Mouse (Mus musculus) liver, embryonic 15.5 days (tissue): ENCODE measurements around the gene Nkx2-3. TPM values are rescaled to one million over a fixed set of nuclear protein-coding genes. Genes with fewer than 3 reads are reported as not detected.

ENCODE experiments used
- ATAC-seq: fragments of 200-750 bp; cut with Nextera tagmentation; 2 replicates; pipeline ENCODE4 v1.8.0; 2017; ENCODE audit warnings: moderate number of reproducible peaks, mild to moderate bottlenecking, moderate library complexity; ENCODE audit not compliant: insufficient read depth
- H3K27ac ChIP-seq: fragments of 300-500 bp; sonication (generic); replicated peaks from 2 replicates; pipeline ENCODE4 v1.5.1; 2015; ENCODE audit warnings: mild to moderate bottlenecking, inconsistent platforms
- H3K27me3 ChIP-seq: fragments of 300-500 bp; sonication (generic); 2 replicates; pipeline ENCODE4 v1.6.1; 2015; ENCODE audit warnings: mild to moderate bottlenecking, inconsistent platforms
- H3K36me3 ChIP-seq: fragments of 300-500 bp; sonication (generic); replicated peaks from 2 replicates; pipeline ENCODE4 v1.6.1; 2015; ENCODE audit warnings: moderate library complexity, mild to moderate bottlenecking, inconsistent platforms
- H3K4me1 ChIP-seq: fragments of 300-500 bp; sonication (generic); replicated peaks from 2 replicates; pipeline ENCODE4 v1.6.1; 2015; ENCODE audit warnings: inconsistent platforms
- H3K4me2 ChIP-seq: fragments of 300-500 bp; sonication (generic); 2 replicates; pipeline ENCODE4 v1.6.1; 2015; ENCODE audit warnings: moderate library complexity, mild to moderate bottlenecking, inconsistent platforms
- H3K4me3 ChIP-seq: fragments of 300-500 bp; sonication (generic); replicated peaks from 2 replicates; pipeline ENCODE4 v1.5.1; 2015; ENCODE audit warnings: mild to moderate bottlenecking, inconsistent platforms
- H3K9ac ChIP-seq: fragments of 300-500 bp; sonication (generic); 2 replicates; pipeline ENCODE4 v1.6.1; 2015; ENCODE audit warnings: moderate library complexity, mild to moderate bottlenecking, inconsistent platforms
- H3K9me3 ChIP-seq: fragments of 300-500 bp; sonication (generic); replicated peaks from 2 replicates; pipeline ENCODE4 v1.6.1; 2016; ENCODE audit warnings: inconsistent platforms
- WGBS: fragments of 180-500 bp; shearing (Covaris S2); methylation state at CpG from one replicate; pipeline ENCODE4 v1.1.7; 2015; ENCODE audit warnings: mixed read lengths; ENCODE audit not compliant: insufficient replicate concordance; 5-methylcytosine and 5-hydroxymethylcytosine counted together
- polyA plus RNA-seq: library from polyadenylated mRNA; unstranded; fragments of >200 nt; fragmentation: Nextera tagmentation; extraction: Ambion mirVana; gene quantifications from 2 replicates; pipeline ENCODE4 v1.2.1, GENCODE M21; 2015

Gene Nkx2-3
- polyA plus RNA-seq, 1 experiment from 2014 or later = 0.14 TPM

DNA sequence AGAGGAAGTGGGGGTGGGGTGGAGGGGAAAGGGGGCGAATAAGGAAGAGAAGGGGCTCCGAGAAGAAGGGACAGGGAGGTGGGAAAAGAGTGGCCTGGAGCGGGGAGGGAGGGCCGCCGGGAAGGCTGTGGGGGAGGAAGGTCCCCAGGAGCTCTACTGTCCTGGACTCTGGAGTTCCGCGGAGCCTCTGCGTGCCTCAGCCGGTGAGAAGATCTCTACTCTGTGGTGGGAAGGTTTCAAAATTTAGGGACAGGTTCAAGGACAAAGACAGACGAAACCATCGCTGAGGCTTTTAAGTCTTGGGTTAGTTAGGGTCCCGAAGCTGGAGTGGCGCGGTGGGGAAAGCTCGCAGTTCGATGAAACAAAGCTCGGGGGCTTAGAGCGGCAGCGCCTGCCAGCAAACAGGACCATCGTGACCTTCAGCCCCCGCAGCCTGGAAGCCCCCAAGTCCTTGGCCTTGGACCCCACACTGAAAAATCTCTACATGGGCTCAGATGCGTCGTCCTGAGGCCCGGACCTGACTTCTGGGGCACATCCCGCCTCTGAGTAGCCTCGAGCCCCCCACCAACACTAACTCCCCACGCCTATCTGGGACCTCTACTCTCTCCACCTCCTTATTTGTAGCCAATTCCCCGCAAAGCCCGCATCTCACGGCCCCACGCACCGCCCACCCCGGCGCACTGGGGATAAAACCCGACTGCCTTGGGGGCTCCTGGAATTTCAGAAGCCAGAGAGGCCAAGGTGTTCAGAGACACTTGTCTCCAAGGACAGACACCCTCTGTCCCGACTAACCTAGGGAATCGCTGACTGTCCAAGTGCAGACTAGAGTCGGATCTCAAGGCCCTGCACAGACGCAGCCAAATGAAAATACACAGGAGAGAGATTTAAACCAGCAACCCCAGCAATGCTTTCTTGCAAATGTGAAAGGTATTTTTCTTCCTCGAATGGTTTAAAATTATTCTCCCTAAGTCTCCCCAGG lies 5.3 kb upstream of the Nkx2-3 start:
- Histone ChIP-seq H3K27ac (no peak overlapping the region), H3K4me3 (no peak overlapping the region), H3K27me3 (peaks cover 99% of the 10 kb centered on the region), H3K4me1 (peaks cover under 1% of the 10 kb centered on the region; the same call in 1 of the 2 replicates), H3K9ac (no peak overlapping the region), H3K9me3 (no peaks in the 10 kb centered on the region), H3K36me3 (no peaks in the 10 kb centered on the region), H3K4me2 (no peak overlapping the region; the same call in 1 of the 2 replicates)
- no peak for ATAC-seq
- WGBS = 1% methylated on average over 40 of the region's 40 CpGs

DNA sequence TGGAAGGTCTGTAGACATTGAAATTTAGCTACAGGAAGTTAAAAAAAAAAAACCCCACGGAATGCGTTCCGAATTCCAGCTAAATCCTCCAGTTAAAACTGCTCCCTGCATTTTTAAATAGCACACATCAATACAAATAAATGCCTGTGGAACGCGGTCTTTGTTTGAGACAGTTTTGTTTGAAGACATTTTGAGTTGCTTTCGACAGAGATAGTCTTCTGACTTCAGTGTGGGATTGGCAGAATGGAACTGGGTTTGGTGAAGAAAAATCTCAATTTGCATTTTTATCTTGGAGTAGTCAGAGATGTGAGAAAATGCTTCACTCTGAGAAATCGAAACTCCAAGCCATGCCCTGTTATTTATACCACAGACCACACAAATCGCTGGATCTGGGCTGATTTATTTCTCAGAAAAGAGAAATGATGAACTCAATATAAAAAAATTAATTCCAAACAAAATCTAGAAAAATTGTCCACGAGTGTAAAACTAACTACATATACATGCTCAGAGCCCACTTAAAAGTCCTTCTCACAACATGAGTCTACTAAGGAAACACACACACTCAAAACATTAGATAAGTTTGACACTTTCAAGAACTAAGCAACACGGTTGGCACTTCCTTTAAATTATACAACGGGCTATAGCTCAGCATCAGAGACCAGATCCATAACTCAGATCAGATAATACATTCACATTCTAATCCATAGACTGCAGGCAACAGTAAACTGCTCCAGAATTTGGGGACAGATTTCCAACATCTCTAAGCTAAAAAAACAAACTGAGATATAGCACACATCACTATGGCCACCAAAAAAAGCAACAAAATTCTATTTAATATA lies 4.1 kb upstream of the Nkx2-3 start:
- no peaks in the 10 kb centered on the region for H3K36me3 ChIP-seq
- H3K9ac ChIP-seq = no peak overlapping the region
- H3K27me3 ChIP-seq = peaks cover 99% of the 10 kb centered on the region
- no peaks in the 10 kb centered on the region for H3K9me3 ChIP-seq
- H3K27ac ChIP-seq = no peak overlapping the region
- ATAC-seq = no peak
- H3K4me3 ChIP-seq = no peak overlapping the region
- WGBS = under 1% methylated on average over 11 of the region's 11 CpGs
- peaks cover 13% of the 10 kb centered on the region for H3K4me1 ChIP-seq
- H3K4me2 ChIP-seq = no peak overlapping the region

DNA sequence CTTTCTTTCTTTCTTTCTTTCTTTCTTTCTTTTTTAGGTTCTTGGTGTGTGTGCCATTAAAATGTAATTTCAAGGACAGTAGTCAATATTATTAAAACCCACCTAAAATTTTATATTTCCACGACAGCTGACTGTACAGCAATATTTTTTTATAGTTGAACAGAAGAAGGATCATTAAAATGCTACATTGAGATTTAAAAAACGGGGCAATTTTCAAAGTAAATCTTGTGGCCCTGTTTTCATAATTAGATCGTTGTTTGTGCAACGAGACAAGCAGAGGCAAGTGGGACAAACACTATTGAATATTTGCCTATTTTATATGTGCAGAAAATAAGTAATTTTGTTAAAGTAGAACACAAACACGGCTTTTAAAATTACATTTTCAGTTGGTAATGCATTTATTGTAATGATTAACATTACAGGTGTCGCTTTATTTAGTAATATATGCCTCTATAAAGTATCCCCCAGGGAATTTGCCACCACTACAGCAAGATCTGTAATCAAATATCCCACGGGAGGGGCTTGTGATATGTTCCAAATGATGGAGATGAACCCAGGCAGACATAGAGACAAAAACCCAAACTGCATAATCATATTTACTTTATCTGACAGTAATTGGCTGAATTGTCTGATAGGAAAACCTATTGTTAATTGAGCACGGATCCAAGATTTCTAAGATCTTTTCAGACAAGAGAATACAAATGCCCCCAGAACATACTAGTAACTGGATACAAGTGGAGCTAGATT lies 3.2 kb upstream of the Nkx2-3 start:
- no peaks in the 10 kb centered on the region for H3K9me3 ChIP-seq
- H3K9ac ChIP-seq = no peak overlapping the region
- no peak overlapping the region for H3K27ac ChIP-seq
- H3K27me3 ChIP-seq = peaks cover 99% of the 10 kb centered on the region
- WGBS = 20% methylated on average over 8 of the region's 8 CpGs
- ATAC-seq = no peak
- no peak overlapping the region for H3K4me3 ChIP-seq
- no peaks in the 10 kb centered on the region for H3K36me3 ChIP-seq
- no peak overlapping the region for H3K4me2 ChIP-seq
- peaks cover 14% of the 10 kb centered on the region for H3K4me1 ChIP-seq

DNA sequence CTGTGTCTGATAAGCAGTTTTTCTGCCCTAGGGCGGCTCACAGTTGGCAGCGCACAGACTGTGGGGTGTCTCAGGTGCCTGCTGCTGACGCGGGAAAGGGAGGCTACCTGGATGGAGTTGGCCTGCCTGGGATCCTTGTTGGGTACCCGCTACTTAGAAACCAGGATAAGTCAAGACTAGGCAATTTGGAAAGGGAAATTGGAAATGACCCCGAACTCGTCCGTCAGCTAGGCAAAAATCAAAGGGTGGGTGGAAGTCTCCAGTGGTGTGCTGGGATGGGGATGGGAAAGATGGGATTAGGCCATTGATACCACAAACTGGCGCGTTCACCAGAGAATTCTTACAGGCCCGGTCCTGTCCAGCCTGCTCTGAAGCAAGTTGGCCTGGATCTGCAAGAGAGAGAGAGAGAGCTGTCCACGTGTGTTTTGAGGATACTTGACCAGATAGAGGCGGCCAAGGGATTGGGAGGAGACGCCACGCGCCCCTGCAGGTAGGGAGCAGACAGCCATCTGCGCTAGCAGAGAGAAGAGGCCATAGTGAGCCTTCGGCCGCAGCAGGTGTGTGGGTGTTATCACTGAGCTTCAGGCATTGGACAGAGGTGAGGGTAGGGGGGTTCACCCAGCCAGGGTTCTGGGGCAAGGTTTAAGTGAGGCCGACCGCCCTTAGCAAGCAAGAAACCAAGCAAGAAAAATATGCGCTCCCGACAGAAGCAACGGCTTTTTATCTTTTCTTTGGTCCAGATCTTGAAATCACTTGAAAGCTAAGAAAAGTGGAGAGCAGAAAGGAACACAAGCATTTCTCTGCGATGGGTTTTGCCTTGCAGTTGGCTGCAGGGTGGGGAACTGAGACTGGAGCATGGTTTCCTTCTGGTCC lies 2.4 kb upstream of the Nkx2-3 start:
- ATAC-seq = no peak
- Histone ChIP-seq H3K4me1 (peaks cover 20% of the 10 kb centered on the region), H3K4me3 (no peak overlapping the region), H3K9me3 (no peaks in the 10 kb centered on the region), H3K4me2 (no peak overlapping the region), H3K9ac (no peak overlapping the region), H3K27me3 (peaks cover 99% of the 10 kb centered on the region), H3K27ac (no peak overlapping the region), H3K36me3 (no peaks in the 10 kb centered on the region)
- WGBS = 12% methylated on average over 25 of the region's 25 CpGs

DNA sequence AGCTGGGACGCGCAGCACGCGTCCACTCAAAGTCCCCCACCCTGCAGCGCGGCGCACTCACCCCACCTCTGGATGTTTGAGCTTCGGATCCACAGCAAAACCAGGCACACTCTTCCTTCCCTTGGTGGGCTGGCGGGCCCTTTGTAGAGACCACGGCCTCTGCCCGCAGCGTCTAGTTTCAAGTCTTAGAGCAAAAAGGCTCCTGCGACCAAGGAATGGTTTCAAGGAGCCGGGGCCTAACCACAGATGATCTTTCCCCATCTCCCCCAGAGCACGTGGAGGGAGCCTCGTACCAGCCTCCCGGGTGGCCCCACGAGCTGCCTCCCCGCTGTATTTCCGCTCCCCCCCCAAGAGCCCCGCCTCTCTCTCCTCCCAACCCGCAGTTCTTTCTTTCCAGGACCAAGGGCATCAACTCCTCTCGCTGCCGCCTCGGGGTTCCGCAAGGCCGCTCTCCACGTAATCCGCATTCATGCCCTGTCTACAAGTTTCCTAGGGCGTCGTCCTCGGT lies 1.7 kb upstream of the Nkx2-3 start:
- Histone ChIP-seq H3K27ac (no peak overlapping the region), H3K4me3 (no peak overlapping the region), H3K4me1 (peaks cover 26% of the 10 kb centered on the region), H3K36me3 (no peaks in the 10 kb centered on the region), H3K4me2 (no peak overlapping the region), H3K9me3 (no peaks in the 10 kb centered on the region), H3K9ac (no peak overlapping the region), H3K27me3 (peaks cover 99% of the 10 kb centered on the region)
- WGBS = under 1% methylated on average over 32 of the region's 32 CpGs
- ATAC-seq = no peak

DNA sequence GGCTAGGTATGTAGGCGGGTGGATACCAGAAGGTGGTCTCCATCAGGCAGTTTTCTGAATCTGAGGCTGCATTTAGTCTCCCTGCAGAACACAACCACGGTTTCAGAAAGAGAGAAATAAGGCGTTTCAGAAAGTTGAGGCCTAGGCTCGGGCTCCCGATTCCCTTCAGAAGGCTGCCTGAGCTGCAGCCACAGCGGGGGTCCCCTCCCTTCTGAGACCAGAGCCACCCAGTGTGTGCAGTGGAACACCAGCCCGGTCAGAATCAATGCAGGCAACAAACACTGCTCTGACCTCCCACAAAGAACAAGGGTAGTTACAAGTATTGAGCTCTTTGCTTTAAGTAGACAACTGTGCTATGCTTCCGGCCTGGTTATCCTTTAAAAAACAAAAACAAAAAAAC lies 1.0 kb upstream of the Nkx2-3 start:
- 22% methylated on average over 8 of the region's 8 CpGs for WGBS
- no peaks in the 10 kb centered on the region for H3K36me3 ChIP-seq
- no peak for ATAC-seq
- H3K27me3 ChIP-seq = peaks cover 99% of the 10 kb centered on the region
- H3K4me2 ChIP-seq = no peak overlapping the region
- no peak overlapping the region for H3K4me3 ChIP-seq
- no peaks in the 10 kb centered on the region for H3K9me3 ChIP-seq
- no peak overlapping the region for H3K9ac ChIP-seq
- no peak overlapping the region for H3K27ac ChIP-seq
- peaks cover 30% of the 10 kb centered on the region for H3K4me1 ChIP-seq

DNA sequence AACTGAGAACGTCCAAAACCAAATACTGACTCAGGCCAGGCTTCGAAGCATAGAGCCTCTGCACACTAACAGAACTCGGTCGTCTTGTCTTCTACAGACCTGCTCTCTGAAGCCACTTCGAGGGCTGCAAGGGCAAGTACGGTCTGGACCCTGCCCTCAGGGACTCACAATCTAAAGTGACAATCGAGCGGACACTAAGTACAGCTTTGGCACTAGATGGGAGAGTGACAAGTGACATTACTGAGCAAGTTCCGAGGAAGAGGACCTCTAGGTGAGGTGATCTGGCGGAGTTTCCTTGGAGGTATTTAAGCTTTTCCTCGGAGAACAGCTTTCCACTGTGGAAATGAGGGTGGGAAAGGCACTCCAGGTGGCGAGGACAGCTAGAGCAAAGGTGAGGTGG lies 564 bp upstream of the Nkx2-3 start:
- Histone ChIP-seq H3K4me1 (peaks cover 30% of the 10 kb centered on the region), H3K9ac (no peak overlapping the region), H3K36me3 (no peaks in the 10 kb centered on the region), H3K27ac (no peak overlapping the region), H3K27me3 (peaks cover 99% of the 10 kb centered on the region), H3K4me2 (no peak overlapping the region), H3K9me3 (no peaks in the 10 kb centered on the region), H3K4me3 (no peak overlapping the region)
- no peak for ATAC-seq
- WGBS = 20% methylated on average over 12 of the region's 12 CpGs

DNA sequence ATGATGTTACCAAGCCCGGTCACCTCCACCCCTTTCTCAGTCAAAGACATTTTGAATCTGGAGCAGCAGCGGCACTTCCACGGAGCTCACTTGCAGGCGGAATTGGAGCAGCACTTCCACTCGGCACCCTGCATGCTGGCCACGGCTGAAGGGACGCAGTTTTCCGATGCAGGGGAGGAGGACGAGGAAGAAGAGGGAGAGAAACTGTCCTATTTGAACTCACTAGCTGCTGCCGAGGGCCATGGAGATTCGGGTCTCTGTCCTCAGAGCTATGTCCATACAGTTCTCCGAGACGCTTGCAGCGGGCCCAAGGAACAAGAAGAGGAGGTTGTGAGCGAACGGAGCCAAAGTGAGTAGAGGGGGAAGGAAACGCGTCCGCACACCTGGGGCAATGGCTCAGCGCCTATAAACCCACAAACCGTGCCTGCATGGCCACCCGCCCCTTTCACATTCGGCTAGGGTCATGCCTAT lies 411 bp downstream of the Nkx2-3 start:
- Histone ChIP-seq H3K9ac (no peak overlapping the region), H3K36me3 (no peaks in the 10 kb centered on the region), H3K4me2 (peak overlapping the region; percentile 18; the same call in 1 of the 2 replicates), H3K4me1 (peaks cover 30% of the 10 kb centered on the region), H3K27ac (no peak overlapping the region), H3K9me3 (no peaks in the 10 kb centered on the region), H3K4me3 (no peak overlapping the region), H3K27me3 (peaks cover 99% of the 10 kb centered on the region)
- ATAC-seq = no peak
- WGBS = under 1% methylated on average over 23 of the region's 23 CpGs

DNA sequence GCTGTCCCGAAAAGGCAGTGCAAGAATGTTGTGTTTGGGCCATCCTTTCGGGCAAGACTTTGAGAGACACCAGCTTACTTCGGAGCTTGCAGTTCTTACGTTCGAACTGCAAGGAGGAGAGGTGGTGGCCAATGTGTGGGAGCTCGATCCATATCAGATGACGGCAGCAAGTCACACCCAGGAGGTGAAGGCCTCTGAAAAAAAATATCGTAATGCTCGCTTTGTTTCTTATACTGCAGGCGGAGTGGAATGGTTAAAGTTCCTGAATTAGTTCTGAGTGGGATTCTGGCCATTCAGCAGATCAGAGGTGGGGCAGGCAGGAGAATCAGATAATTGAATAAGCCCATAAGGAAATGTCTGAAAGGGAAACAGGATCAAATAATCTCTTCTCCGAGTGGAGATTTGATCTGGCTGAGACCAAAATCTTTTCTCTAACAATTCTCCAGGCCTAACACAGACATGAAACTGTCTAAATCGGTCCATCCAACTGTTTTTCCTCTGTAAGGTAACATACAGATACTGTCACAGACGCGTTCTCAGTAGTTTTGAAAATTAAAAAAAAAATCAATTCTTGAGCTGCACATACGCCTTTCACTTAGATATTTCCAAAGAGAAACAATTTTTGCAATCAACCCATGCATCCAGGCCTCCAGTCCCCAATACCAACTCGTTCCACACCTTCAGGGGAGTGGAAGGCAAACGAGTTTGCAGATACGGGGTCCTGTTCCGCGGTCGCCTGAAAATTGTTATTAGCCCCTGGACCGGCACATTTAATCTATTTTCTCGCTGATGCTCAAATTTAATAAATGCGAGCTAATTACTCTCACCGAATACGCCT lies 1.4 kb downstream of the Nkx2-3 start:
- peaks cover 30% of the 10 kb centered on the region for H3K4me1 ChIP-seq
- H3K4me2 ChIP-seq = no peak overlapping the region
- no peaks in the 10 kb centered on the region for H3K36me3 ChIP-seq
- H3K9ac ChIP-seq = no peak overlapping the region
- WGBS = 5% methylated on average over 26 of the region's 26 CpGs
- H3K4me3 ChIP-seq = no peak overlapping the region
- no peaks in the 10 kb centered on the region for H3K9me3 ChIP-seq
- no peak for ATAC-seq
- peaks cover 99% of the 10 kb centered on the region for H3K27me3 ChIP-seq
- no peak overlapping the region for H3K27ac ChIP-seq
